Mouse (Mus musculus) telencephalon, adult 2 months (tissue): ENCODE measurements around the gene Hmx3.

Experiments
- DNase-seq: peaks from one replicate; pipeline ENCODE4 v3.0.0-alpha.2; 2011; ENCODE audit warnings: low read depth, low spot score

Hmx3 gene

GRCm38 (mm10) chr7:131556541-131557271 is 14.0 kb downstream of the Hmx3 start:
- DNase-seq: no peak

GRCm38 (mm10) chr7:131557751-131558150 is 15.1 kb downstream of the Hmx3 start:
- no peak for DNase-seq

- DNase-seq: peak; percentile 99
These were observed 17.5 kb downstream of the Hmx3 start, which contains the start of gene Bub3 for GRCm38 (mm10) chr7:131559986-131560696. TSS of gene Bub3 (plus strand) at chr7:131560222.

- no peak for DNase-seq
These were observed 18.0 kb downstream of the Hmx3 start for GRCm38 (mm10) chr7:131560697-131561042.

- no peak for DNase-seq
These were observed 32.6 kb downstream of the Hmx3 start for GRCm38 (mm10) chr7:131575246-131575645.

- no peak for DNase-seq
These were observed 39.5 kb downstream of the Hmx3 start for GRCm38 (mm10) chr7:131582178-131582577.

GRCm38 (mm10) chr7:131585551-131585950 is 42.9 kb downstream of the Hmx3 start:
- DNase-seq: no peak
